Mouse (Mus musculus) yolk sac, embryonic 10.5 days (tissue): ENCODE data around the gene Zscan21.

Experiments used
- DNase-seq: peaks from one replicate; pipeline ENCODE4 v3.0.0-alpha.2; 2017; ENCODE audit warnings: low spot score

Gene Zscan21

DNA sequence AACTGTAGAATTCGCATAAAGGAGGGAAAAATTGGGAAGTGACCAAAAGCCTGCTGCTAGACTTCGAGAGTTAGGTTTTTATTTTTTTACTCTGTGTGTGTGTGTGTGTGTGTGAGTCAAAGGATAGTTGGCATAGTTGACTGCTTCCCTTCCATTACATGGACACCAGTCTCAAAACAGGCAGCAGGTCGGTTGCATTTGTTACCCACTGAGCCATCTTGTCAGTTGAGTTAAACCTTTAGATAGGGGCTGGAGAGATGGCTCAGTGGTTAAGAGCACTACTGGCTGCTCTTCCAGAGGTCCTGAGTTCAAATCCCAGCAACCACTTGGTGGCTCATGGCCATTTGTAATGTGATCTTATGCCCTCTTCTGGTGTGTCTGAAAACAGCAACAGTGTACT, 1.3 kb downstream of the Zscan21 start:
- no peak for DNase-seq

DNA sequence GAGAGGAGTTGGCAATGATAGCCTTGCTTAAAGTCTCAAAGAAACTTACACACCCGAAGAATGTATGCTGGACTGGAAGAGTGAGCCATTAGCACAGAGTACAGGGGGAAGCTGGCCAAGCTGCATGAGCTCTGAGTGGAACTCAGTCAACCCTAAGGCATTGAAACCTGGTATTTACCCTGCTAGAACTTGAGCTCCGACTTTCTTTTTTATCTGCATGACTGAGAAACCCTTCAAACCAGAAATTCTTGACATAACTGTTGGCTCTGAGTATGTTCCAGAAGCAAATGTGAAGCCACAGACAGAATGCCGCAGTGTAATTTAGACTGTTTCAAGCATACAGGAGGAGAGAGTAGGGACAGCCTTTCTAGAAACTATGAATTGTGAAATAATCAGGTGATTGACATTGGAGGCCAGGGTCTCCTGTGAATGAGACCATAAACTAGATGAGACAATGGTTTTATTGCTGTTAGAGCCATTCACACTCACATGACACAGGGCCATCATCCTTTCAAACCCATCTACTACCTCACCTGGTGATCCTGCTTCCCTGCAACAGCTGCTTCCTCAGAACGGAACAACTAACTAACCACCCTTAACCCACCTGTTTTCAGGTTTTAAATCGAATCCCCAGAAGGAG, 15.8 kb downstream of the Zscan21 start:
- no peak for DNase-seq

DNA sequence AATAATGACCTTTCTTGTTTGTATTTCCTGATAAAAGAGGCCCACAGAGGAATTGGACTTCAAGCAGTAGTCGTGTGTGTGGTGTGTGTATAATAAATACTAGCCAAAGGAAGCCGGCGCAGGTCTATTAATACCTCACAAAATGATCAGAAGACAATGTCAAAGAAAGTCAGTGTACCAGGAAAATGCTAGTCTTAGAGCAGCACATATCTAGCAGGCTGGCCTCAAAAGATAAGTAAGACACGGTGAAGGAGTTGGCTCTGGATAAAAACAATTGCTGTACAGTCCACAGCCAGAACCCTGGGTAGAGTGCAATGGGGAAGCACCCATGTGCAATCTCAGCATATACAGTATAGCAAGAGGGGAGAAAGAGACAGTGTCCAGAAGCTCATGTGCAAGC, 20.6 kb downstream of the Zscan21 start:
- no peak for DNase-seq

DNA sequence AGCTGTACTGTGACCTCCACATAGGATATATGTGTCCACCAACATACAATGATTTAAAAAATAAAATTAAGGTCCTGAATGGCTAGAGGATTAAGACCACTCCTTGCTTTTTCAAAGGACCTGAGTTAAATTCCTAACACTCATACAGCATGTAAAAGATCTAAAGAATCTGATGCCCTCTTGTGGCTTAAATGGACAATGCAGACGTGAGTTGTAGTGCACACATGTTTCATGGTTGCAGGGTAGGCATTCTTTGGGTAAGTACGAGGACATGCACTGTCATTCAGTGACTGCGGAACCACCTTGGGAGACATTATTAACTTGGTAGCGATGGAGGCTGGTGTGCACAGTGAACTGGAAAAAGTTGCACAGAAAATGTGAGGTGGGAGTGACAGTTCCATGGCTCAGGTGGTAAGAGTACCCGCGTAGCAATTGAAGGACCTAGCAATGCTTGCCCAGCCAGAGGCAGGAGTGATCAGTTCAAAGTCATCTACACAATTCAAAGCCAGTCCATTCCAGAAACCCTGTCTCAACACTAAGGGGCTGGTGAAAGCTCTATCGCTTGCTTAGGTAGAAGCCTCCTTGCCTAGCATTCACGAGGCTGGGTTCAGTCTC, 21.3 kb downstream of the Zscan21 start:
- peak; percentile 15 for DNase-seq

DNA sequence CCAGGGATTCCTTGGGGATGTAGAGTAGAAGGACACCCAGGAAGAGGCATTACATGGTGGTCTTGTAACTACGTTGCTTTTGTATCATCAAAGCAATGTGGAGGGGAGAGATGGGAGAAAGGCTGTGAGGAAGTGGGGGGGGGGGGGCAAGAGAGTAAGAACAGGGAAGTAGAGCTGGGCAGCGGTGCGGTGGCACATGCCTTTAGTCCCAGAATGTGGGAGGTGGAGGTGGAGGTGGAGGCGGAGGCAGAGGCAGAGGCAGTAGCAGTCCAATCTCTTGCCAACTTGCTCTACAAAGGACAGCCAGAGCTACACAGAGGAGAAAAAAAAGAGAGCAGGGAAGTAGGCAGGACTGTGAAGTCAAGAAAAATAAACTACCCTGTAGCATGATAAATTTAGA, 21.9 kb downstream of the Zscan21 start:
- no peak for DNase-seq

DNA sequence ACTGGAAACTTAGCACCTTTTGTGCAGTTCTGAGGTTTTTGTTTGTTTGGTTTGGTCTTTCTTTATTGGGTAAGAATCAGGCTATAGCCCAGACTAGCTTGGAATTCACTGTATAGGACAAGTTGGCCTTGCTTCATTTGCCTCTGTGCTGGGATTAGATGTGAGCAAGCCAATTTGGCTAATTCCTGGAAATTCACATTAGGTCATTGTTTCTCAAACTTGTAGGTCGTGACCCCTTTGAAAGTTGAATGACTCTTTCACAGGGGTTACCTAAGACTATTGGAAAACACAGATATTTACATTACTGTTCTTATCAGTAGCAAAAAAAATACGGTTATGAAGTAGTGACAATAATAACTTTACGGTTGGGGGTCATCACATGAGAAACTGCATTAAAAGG, 37.7 kb downstream of the Zscan21 start:
- no peak for DNase-seq

DNA sequence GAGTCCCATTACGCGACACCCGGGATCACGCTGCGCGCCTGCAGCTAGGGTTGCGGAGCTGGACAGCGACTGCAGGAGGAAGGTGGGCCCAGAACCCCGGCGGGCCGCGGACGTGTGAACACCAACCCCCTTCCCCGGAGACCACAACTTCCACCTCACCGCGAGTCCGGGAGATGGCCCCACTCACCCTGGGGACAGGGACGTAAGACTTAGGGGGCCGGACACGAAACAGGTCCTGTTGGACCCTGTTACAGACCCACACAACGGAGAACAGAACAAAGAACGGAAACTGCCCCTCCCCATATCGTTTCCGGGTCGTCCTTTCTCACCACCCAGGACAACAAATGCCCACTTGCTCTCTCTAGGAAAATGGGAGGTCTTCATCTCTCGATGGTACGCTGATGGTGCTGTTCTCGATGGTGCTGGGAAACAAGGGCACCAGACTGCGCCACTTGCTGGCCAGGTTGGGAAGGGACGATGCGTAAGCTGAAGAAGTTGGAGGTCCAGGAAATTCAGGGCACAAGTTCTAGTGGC, 38.8 kb downstream of the Zscan21 start, which contains the start of gene Zfp113:
Gene Zfp113 (minus strand): TSS at position 302 of the 534 bp plus-strand sequence.
- DNase-seq = peak; percentile 94

DNA sequence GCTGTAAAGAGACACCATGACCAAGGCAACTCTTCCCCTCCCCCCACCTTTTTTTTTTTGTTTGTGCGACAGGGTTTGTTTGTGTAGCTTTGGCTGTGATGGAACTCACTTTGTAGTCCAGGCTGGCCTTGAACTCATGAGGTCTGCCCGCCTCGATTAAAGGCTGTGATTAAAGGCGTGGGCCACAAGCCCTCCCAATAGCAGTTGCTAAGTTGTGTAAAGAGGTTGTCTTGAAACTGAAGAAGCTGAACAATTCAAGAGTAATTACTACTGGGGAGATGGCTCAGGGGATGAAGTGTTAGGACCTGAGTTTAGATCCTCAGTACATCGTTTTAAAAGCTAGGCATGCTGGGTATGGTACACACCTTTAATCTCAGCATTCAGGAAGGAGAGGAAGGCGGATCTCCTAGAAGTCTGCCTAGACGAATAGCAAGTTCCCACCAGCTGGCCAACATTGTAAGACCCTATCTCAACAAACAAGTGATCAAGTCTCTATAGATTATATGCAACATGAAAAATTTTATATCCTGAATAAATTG, 43.6 kb downstream of the Zscan21 start:
- DNase-seq = no peak

DNA sequence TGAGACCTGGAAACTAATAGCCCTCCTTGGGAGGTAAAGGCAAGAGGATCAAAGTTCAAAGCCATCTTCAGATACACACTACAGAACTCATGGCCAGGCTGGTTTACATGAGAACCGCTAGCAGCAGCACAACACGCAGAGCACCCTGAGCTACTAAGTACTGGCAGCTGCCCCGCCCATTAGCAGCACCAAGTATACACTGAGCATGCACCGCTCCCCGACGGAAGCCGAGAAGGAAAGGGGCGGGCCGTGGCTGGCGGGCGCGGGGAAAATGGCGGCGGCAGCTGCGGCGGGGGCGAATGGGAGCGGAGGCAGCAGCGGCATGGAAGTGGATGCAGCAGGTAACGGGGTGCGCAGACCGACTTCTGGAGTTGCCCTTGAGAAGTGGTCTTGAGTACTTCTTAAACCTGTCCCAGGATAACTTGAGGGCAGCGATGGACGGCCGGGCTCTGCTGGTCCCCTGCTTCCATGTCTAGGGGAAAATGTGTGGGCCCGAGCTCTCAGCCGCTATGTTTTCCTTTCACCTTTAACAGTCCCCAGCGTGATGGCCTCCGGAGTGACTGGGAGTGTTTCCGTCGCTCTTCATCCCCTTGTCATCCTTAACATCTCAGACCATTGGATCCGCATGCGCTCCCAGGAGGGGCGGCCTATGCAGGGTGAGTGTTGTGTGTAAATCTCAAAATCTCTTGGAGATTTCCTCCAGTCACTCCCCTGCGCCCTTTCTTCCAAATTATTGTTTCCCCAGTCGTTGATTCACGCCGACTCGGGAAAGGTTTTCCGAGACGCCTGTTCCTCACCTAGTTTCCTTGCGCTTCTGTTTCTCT, 44.4 kb downstream of the Zscan21 start, which contains the start of gene Cops6:
Gene Cops6 (plus strand): TSS at position 230 of the 824 bp plus-strand sequence.
- DNase-seq = peak; percentile 92

DNA sequence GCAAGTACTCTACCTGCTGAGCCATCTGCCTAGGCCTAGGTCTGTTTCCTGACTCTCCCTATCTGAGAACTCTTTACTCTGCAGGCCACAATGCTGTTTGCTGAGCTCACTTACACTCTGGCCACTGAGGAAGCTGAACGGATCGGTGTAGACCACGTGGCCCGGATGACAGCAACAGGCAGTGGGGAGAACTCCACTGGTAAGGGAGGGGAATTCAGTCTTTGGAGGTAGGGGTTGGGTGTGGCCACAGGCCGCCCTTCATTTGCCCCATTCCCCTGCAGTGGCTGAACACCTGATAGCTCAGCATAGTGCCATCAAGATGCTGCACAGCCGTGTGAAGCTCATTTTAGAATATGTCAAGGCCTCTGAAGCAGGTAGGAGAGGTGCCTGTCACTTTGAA, 46.3 kb downstream of the Zscan21 start:
- no peak for DNase-seq

DNA sequence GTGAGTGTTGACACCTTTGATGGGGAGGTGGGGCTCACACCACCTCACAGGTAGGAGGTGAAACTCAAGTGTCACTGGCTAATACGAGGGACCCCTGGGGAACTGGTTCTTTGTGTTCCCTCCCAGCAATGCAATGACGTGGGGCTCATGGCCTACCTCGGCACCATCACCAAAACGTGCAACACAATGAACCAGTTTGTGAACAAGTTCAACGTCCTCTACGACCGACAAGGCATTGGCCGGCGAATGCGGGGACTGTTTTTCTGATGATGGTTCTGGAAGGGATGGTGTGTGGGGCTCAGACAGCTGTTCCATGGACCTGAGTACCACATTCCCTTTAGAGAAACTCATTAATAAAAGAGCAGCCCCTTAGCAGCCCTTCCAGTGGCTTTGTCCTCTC, 46.9 kb downstream of the Zscan21 start:
- DNase-seq = no peak

DNA sequence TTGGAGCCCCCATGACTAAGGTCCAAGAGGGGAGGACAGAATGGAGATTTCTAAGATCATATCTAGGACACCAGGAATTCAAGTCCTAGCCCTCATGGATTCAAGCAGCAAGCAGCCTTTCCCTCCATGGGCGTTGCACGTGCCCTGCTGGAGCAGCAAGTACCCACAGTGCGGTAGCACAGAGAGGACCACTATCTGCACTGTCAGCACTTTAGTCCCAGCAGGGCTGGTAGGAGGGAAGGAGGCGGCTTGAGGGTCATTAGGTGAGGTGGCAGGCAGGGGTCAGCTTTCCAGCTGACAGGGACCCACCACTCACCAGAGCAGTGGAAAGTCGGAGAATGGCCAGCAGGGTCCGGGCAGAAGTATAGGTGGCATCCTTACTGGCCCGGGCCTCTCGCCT, 48.9 kb downstream of the Zscan21 start:
- DNase-seq = no peak

DNA sequence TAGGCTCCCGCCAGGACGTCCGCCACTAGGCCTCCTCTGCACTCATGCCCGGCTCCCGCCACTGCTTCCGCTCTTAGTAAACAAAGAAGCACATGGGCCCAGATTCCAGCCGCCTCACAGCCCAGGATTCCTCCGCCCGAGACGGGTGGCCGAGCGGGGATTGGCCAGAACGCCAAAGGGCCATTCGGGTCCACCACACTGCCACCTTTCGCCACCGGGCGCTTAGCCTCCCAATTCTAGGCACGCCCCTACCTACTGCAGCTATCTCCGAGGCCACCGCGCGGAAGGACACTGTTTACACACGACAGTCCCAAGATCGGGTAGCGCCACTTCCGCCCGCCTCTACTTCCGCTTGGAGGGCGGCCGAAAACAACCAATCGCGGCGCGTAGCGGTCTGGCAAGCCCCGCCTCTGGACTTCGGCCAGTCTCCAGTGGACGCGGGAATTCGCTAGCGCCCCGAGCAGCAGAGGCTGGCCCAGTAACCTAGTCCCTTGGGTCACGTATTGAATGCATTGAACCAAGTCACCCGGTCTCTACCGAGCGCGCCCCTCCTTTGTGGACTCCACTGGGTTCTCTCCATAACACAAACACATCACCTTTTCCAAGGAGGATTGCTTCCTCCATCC, 54.3 kb downstream of the Zscan21 start:
- DNase-seq = peak; percentile 97

DNA sequence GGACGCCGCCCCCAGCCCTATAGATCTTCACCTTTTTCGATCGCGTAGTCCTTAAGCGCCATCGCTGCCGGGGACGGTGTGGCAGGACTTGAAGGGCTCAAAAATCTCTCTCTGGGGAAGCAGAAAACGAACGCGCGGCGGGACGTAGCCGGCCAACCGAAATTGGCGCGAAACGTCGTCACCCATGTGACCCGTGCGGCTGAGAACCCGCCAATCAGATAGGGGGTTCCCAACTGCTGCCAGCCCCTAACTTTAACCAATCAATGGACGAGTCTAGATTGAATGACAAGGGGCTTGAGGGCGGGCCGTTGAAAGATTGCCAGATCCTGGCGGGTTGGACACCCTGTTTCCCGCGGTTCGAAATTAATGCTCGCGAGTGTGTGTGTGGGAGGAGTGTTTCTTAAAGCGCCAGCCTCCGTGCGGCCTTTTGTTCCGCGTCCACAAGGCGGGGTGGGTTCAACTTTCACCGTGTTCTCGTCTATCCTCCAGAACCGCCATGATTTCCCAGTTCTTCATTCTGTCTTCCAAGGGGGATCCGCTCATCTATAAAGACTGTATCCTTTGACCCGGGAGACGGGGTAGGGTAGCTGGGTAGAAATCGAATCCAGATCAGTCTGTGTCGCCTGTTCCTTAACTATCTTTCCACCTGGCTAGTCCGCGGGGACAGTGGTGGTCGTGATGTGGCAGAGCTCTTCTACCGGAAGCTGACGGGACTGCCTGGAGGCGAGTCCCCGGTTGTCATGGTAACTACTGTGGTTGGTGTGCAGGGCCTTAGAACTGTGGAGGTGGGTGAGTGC, 55.2 kb downstream of the Zscan21 start, which contains the start of the genes Ap4m1 and Mcm7:
Gene Ap4m1 (plus strand): TSS at position 308 of the 797 bp plus-strand sequence.
Gene Mcm7 (minus strand): TSS at position 728 of the 797 bp plus-strand sequence.
- peak; percentile 98 for DNase-seq

DNA sequence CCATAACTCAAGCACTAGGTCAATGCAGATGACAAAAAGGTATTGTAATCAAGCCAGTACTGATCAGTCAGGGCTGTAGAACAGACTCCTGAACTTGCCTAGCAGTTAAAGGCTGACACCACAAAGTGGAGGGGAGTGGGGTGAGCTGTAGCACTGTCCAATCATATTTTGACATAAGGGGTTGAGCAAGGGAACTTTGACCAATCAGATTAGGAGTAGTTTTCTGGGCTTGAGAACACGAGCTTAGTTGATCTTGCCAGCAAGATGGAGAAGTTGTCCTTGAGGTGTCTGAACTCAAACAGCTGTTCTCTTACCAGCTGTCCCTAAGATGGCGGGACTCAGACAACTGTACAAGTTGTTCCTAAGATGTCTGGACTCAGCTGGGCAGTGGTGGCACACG, 56.5 kb downstream of the Zscan21 start:
- DNase-seq = no peak
